11 mouse cellular contexts compared by ENCODE assay signal in the genomic region with DNA sequence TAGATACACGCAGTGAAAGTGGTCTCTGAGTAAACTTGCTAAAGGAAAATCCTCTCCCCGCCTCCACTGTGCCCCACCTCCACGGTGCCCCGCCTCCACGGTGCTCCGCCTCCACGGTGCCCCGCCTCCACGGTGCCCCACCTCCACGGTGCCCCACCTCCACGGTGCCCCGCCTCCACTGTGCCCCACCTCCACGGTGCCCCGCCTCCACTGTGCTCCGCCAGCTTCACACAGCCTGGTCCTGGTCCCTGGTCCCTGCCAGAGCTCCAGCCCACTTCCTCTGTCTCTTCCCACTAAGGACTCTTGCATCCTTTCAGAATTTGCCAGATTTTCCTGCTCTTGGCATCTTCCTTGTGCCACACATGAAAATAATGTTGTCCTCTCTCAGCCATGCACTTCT.
DNase-seq lines count a peak whose midpoint lies in the region.
"Had no signal": no experiment of that assay in that cellular context is flagged by ENCODE, and none has a peak within 500 bp of the region (broad histone marks: within the 10 kb centered on the region; RNA-seq: fewer than 3 reads in every experiment).

No protein-coding gene starts in this region.

- peak; percentile 81 for DNase-seq in heart, adult 11 months
- DNase-seq in heart, postnatal 25 days (ENCODE audit: low spot score), result no peak
- peak; percentile 7 for DNase-seq in thymus, postnatal 0 days (ENCODE audit: low spot score)
- no peak for DNase-seq in thymus, postnatal 14 days
- peak; percentile 61 for DNase-seq in liver
- DNase-seq in yolk sac, embryonic 10.5 days (ENCODE audit: low spot score), result peak; percentile 13
- DNase-seq in testis, postnatal 14 days (ENCODE audit: low spot score), result no peak
- no peak for DNase-seq in urinary bladder, adult 2 months (ENCODE audit: low spot score)
- DNase-seq: cerebellum, postnatal 25 days; lung, postnatal 10 days; thymus, postnatal 36 days had no signal

- intact Hi-C loops in heart, postnatal 25 days (cut with DNase I), result loop anchor here (10.0 kb wide), 1 partner anchor 102 kb away; no protein-coding TSS in a partner anchor

Comparison
In these comparisons a context has a peak if more than half of its experiments do, and no peak if none do; other contexts are left out.
1. DNase-seq: peak in heart, adult 11 months (single experiment), thymus, postnatal 0 days (single experiment), liver (single experiment) and yolk sac, embryonic 10.5 days (single experiment); none in heart, postnatal 25 days (single experiment), thymus, postnatal 14 days (single experiment), testis, postnatal 14 days (single experiment) and urinary bladder, adult 2 months (single experiment).